Mouse (Mus musculus) thymus, postnatal 25 days (tissue): ENCODE results near the gene Nr1i3.

ENCODE experiments used
- DNase-seq: peaks from one replicate; pipeline ENCODE4 v3.0.0; 2022

Nr1i3 gene

DNA sequence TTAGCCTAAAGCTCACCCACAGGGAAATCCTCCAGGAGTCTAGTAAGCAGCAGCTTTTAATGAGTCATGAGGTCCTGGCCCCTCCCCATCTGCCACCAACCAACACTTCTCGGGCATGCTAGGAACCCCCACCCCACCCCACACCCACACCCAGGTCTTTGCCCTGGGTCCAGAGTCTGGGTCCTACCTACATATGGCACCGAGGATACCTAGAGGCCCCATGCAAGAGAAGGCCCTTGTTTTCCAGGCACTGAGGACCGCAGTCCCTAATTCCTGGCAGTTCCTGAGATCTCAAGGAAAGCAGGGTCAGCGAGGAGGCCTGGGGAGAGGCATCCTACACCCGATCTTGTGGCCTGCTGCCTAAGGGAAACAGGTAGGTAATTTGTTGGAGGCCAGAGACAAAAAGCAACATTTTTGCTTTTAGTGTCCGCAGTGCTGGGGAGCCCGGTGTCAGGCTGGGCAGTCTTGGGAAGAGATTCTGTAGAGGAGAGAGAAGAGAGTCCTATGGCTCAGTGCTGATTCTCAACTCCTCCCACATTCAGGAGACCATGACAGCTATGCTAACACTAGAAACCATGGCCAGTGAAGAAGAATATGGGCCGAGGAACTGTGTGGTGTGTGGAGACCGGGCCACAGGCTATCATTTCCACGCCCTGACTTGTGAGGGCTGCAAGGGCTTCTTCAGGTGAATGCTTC, at the start of gene Nr1i3:
TSS of gene Nr1i3 (plus strand) at position 170 of the 696 bp plus-strand sequence.
- DNase-seq, result no peak

- no peak for DNase-seq
These were observed 49.5 kb upstream of the Nr1i3 start for GRCm38 (mm10) chr1:171164258-171164657.

- no peak for DNase-seq
These were observed 48.0 kb upstream of the Nr1i3 start for GRCm38 (mm10) chr1:171165629-171166345.

DNA sequence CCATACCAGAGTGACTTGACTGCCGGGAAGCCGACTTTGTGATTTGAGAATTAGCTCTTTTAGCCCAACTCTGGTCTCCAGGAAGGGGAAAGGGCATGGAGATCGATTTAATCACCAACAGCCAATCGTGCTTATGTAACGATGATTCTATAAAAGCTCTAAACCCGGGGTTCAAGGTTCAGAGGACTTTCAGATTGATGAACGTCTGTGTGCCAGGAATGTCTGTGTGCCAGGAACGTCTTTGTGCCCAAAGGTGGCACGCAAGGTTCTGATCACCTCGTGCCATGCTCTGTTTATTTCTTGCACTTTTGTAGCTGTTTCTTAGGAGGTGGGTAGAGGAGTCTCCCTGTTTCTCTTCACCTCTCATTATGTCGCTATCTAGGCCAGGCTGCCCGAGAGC, 44.9 kb upstream of the Nr1i3 start:
- no peak for DNase-seq

- no peak for DNase-seq
These were observed 43.9 kb upstream of the Nr1i3 start for GRCm38 (mm10) chr1:171169913-171170312.

- no peak for DNase-seq
These were observed 42.6 kb upstream of the Nr1i3 start for GRCm38 (mm10) chr1:171171138-171171537.

- DNase-seq, result no peak
These were observed 41.0 kb upstream of the Nr1i3 start for GRCm38 (mm10) chr1:171172779-171173178.

- no peak for DNase-seq
These were observed 34.1 kb upstream of the Nr1i3 start for GRCm38 (mm10) chr1:171179487-171180171.

DNA sequence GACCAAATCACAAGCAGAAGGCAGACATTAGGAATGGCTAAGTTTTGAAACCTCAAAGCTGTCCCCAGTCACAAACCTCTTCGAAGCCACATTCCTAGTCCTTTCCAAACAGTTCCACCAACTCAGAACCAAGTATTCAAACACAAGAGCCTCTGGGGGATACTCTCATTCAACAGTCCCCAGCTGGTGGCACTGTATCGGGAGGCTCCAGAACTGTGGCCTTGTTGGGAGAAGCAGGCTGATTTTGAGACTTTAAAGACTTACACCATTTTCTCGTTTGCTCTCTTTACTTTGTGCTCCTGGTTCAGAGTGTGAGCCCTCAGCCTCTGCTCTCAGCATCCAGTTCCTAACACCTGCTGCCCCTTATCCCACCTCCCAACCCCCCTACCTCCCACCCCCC, 30.7 kb upstream of the Nr1i3 start:
- DNase-seq, result no peak

DNA sequence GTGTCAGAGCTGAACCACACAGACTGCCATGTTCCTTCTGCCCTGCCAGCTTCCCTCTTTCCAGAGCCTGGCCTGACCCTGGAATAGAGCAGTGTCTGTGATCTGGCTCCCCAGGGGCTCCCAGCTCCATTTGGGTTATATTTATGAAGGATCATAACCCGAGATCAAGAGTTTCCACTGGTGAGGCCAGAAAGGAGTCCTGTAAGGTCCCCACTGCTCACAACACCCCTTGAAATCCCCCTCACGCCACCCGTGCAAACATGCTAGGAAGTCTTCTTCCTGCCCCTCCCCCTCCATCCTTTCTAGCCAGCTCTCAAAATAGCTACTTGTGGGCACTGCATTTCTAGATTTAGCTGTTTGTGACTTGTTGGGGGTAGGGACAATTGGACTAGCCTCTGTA, 30.1 kb upstream of the Nr1i3 start:
- DNase-seq, result no peak

DNA sequence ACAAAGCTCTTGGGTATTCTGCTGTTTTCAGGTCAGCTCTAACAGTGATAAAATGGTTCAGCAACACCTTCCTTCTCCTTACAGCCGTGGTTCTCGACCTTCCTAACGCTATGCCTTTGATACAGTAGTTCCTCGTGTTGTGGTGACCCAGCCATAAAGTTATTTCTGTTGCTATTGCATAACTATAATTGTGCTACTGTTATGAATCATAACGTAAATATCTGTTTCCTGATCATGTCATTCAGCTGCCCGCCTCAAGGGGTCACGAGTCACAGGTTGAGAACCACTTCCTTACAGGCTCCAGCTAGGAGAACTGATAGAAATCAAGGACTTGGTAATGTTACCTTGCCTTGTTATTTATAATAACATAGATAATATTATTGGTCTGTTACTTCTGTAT, 29.5 kb upstream of the Nr1i3 start:
- DNase-seq, result peak; percentile 18

DNA sequence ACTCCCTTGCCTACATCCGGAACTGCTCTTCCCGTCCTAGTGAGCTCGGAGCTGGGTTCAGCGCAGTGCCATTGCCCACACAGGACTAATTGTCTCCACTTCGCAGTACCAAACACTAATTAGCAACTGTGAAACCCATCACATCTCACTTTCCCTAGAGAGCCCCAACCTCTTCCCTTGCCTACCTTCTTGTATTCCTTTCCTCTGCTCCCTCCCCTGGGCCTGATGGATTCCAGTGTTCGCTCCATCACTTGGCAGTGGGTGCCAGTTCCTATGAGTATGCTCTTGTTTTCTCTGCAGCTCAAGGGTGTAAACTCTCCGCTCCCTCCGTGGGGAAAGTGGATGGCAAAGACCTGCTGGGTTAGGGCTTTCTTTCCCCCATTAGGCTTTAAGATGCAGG, 28.1 kb upstream of the Nr1i3 start:
- DNase-seq, result no peak

- no peak for DNase-seq
These were observed 25.7 kb upstream of the Nr1i3 start for GRCm38 (mm10) chr1:171187851-171188700.

DNA sequence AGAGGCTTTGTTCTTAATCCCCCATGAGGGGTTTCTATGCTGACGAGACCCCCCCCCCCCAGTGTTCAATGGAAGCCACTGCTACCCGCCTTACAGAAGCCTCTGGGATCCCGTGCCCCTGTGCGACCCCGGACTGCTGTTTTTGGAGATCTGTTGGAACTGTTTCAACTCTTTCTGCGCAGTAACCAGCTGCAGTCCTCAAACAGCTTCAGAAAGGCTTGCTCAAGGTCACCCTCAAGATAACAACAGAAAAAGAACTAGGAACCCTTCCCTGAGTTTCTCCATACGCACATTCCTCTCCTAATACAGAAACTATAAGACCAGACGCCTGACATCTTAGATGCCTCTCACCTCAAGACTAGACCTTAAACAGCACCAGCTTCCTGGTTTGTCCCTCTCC, 24.7 kb upstream of the Nr1i3 start:
- no peak for DNase-seq

GRCm38 (mm10) chr1:171189476-171190114, 24.2 kb upstream of the Nr1i3 start:
- DNase-seq, result no peak

GRCm38 (mm10) chr1:171190832-171191231, 22.9 kb upstream of the Nr1i3 start:
- no peak for DNase-seq

- DNase-seq, result no peak
These were observed 21.5 kb upstream of the Nr1i3 start for GRCm38 (mm10) chr1:171192283-171192682.

DNA sequence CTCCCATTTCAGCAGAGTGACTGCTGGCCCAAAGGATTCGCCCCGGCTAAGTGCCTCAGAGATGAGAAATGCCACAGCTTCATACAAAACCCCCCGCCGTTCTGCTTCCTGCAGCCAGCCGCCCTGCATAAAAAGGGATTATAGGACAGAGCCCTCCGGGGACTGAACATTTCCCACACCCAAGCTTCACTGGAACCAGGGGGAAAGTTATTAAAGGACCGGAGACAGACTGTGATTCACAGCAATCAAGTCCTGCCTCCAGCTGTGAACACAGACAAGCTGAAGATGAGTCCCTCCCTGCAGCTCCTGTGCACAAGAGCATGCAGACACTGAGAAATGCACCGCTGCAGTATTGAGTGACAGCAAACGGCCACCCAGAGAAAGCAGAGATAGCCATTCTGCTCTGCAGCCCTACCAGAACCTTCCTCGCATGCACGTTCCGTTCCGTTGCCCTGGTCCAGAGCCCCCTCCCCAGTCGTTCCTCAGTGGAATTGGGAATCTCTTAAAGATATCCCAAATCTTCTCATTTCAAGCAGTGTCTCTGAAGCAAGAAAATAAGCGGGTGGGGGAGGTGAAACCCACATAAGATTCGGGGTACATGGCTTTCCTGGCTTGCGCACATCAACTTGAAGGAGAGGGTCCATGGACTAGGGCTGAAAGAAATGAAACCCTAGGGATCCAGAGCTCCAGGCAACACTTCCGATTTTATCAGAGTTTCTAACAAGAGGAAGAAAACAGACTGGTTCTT, 20.5 kb upstream of the Nr1i3 start:
- no peak for DNase-seq

DNA sequence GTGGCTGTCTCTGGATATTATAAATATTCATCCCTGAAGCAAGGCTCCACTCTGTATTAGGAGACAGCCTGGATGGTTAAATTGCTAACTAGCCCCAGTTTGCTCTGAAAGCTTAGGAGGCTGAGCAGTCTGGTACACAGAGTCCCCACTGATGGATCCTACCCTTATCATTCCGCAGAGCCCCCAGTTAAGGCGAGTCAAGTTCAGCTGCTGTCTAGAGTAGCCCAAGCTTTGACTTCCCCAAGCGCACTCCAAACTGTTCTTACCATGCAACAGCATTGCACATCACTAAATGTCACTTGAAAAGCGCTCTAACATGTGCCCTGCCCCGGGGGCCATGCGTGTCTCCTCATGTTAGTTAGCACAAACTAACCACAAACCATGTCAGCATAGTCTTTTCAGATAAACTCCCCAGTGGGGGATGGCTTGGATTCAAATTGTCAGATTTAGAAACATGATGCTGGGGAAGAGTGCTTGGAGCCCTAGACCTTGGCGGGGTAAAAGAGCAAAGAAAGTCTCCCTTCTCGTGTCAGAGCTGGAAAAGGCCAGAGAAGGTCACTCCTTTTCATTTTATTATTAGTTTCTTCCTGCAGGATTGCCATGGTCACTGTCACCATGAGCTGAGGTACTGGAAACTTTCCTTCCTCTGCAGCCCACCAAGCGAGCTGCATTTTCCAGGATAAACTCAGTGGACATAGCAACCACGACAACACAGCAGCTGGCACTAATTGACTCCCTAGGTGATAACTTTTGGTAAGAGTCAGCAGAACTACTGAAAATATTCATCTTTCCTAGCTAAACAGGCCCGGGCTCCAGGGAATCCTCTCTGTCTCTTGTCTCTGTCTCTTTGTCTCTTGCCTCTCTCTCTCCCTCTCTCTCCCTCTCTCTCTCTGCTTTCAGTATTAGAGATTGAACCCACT, 19.6 kb upstream of the Nr1i3 start:
- DNase-seq, result no peak

- no peak for DNase-seq
These were observed 18.5 kb upstream of the Nr1i3 start for GRCm38 (mm10) chr1:171195046-171195822.
